Mouse (Mus musculus) liver, adult 2 months (tissue): Measurements from ENCODE around the gene Serpina1f.

Source experiments
- CTCF ChIP-seq: fragments of 200-500 bp; IDR thresholded peaks from 2 replicates; pipeline ENCODE4 v1.5.1; 2011; ENCODE audit warnings: low read depth, low read length, control low read depth
- POLR2A ChIP-seq: fragments of 200-500 bp; IDR thresholded peaks from 2 replicates; pipeline ENCODE4 v1.6.1; 2011; ENCODE audit warnings: low read length, control low read depth; ENCODE audit not compliant: insufficient read depth; ENCODE audit errors: extremely low read depth

DNA sequence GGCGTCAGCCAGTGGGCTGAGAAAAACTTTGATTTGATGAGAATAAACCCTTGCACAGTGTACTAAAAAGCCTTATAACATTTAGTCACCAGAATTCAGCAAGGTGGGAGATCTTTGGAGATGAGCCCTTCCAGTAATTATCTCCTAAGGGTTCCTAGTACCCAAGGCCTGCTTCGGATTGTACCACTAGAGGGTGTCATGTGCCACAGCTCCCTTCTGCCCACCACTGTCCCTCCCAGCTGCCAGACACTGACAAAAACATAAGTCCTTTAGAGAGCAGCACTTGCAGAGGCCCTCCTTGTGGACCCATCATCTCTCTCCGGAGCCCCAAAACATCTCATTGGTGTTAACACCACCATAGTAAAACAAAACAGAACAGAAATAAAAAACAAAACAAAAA is 16.2 kb upstream of the Serpina1f start:
- TF ChIP-seq CTCF (peak; percentile 77), POLR2A (no peak)
